Mouse (Mus musculus): ENCODE measurements at regions not wholly inside any gene's neighbourhood (a gene's known extent, or its start where the extent isn't known, plus 50 kb on each side); places are given as distances from the start of the nearest gene placed in this dataset.

DNA sequence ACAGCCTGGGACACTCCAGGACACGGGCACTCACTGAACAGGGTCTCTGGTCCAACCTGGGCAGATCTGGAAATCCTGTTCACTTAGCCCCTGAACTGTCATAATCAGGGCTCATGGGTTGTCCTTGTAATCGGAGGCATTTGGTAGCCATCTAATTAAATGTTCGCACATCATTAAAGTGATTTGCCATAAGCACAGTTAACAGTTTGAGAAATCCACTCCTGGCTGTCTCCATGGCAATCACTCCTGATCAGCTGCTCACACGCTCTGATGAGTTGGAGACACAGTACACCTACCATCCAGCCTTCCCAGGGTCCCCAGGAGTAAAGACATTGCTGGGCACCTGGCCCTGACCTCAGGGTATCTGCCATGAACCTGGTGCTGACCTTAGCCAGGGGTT is 60.6 kb downstream of the Hmx1 start:
- DNase-seq (ENCODE audit: low read depth) = peak; percentile 59
- TF ChIP-seq POLR2A (IDR thresholded peaks at IDR 0.05; ENCODE audit: borderline replicate concordance, extremely low read depth, insufficient read depth, insufficient read length, poor library complexity, severe bottlenecking) = no peak
- no peak for TF ChIP-seq CTCF (IDR thresholded peaks at IDR 0.05; ENCODE audit: borderline replicate concordance, extremely low read depth, insufficient read depth, insufficient read length)
